Mouse (Mus musculus) adrenal gland, adult 18-20 months (tissue): Measurements from ENCODE around the gene Acox3. TPM values are rescaled to one million over a fixed set of nuclear protein-coding genes. Genes with fewer than 3 reads are reported as not detected.
"Not testable (repeated sequence)": the region's sequence is repeated elsewhere in the genome, so short reads cannot be mapped to it uniquely, and the experiment has no call there.

Experiments used
- DNase-seq, 2 experiments: peaks; one replicate each; pipeline ENCODE4 v3.0.0; 2021 to 2022; ENCODE audit warnings: low spot score in 2 of 2
- total RNA-seq, 2 experiments: library from RNA; stranded (reverse); gene quantifications; 1 replicate in 1 of 2; 2 replicates in 1 of 2; pipeline ENCODE4 v1.2.3; 2021

The Acox3 gene
- total RNA-seq, 2 experiments from 2014 or later, result 51.0 to 53.6 TPM

GRCm38 (mm10) chr5:35574653-35575599, 7.9 kb upstream of the Acox3 start, which contains the start of gene Trmt44:
TSS of gene Trmt44 (minus strand) at chr5:35575070.
- DNase-seq, result peak; percentile 91 to 93

- no peak for DNase-seq
These were observed 6.3 kb upstream of the Acox3 start for GRCm38 (mm10) chr5:35576409-35577020.

- DNase-seq, result no peak
These were observed 4.4 kb upstream of the Acox3 start for GRCm38 (mm10) chr5:35578411-35578810.

- DNase-seq, result no peak
These were observed 3.5 kb upstream of the Acox3 start for GRCm38 (mm10) chr5:35579247-35579893.

GRCm38 (mm10) chr5:35580156-35580922, 2.5 kb upstream of the Acox3 start:
- DNase-seq, result no peak

- no peak for DNase-seq
These were observed 462 bp downstream of the Acox3 start for GRCm38 (mm10) chr5:35583221-35583783.

GRCm38 (mm10) chr5:35584259-35584658, 1.4 kb downstream of the Acox3 start:
- not testable (repeated sequence) for DNase-seq

GRCm38 (mm10) chr5:35591497-35591896, 8.7 kb downstream of the Acox3 start:
- DNase-seq, result no peak

- no peak for DNase-seq
These were observed 9.4 kb downstream of the Acox3 start for GRCm38 (mm10) chr5:35592081-35592736.

GRCm38 (mm10) chr5:35592824-35593223, 10.0 kb downstream of the Acox3 start:
- DNase-seq, result peak in 1 of 2 experiments; percentile 29

GRCm38 (mm10) chr5:35593272-35593671, 10.4 kb downstream of the Acox3 start:
- DNase-seq, result no peak

- no peak for DNase-seq
These were observed 11.9 kb downstream of the Acox3 start for GRCm38 (mm10) chr5:35594768-35595167.

GRCm38 (mm10) chr5:35595706-35596105, 12.9 kb downstream of the Acox3 start:
- peak; percentile 76 to 77 for DNase-seq

- no peak for DNase-seq
These were observed 13.6 kb downstream of the Acox3 start for GRCm38 (mm10) chr5:35596169-35597160.

- no peak for DNase-seq
These were observed 17.4 kb downstream of the Acox3 start for GRCm38 (mm10) chr5:35600233-35600632.

GRCm38 (mm10) chr5:35601526-35601925, 18.7 kb downstream of the Acox3 start:
- no peak for DNase-seq

GRCm38 (mm10) chr5:35605355-35605754, 22.5 kb downstream of the Acox3 start:
- DNase-seq, result no peak

GRCm38 (mm10) chr5:35606800-35607199, 24.0 kb downstream of the Acox3 start:
- no peak for DNase-seq

GRCm38 (mm10) chr5:35607784-35608183, 24.9 kb downstream of the Acox3 start:
- no peak for DNase-seq
